Mouse (Mus musculus) myocyte (in vitro differentiated cells): ENCODE data around the gene 4930503B20Rik. TPM values are rescaled to one million over a fixed set of nuclear protein-coding genes. Genes with fewer than 3 reads are reported as not detected.

Experiments
- H3K27me3 ChIP-seq: one replicate; pipeline ENCODE4 v1.6.1; 2011; ENCODE audit not compliant: control insufficient read depth, insufficient read depth, insufficient read length
- H3K36me3 ChIP-seq: one replicate; pipeline ENCODE4 v1.6.1; 2011; ENCODE audit not compliant: control insufficient read depth, insufficient read depth
- H3K4me2 ChIP-seq: one replicate; pipeline ENCODE4 v1.6.1; 2011; ENCODE audit warnings: low read depth, control low read depth
- H3K4me3 ChIP-seq: one replicate; pipeline ENCODE4 v1.5.1; 2011; ENCODE audit warnings: mild to moderate bottlenecking, control low read depth, moderate library complexity
- H3K79me2 ChIP-seq: one replicate; pipeline ENCODE4 v1.6.1; 2011; ENCODE audit not compliant: control insufficient read depth, insufficient read depth
- H3ac ChIP-seq: one replicate; pipeline ENCODE4 v1.6.1; 2011; ENCODE audit not compliant: control insufficient read depth, insufficient read length
- CEBPB ChIP-seq: IDR thresholded peaks from 2 replicates; pipeline ENCODE4 v1.6.1; 2011; ENCODE audit warnings: mild to moderate bottlenecking, moderate library complexity; ENCODE audit not compliant: poor library complexity, insufficient read depth, severe bottlenecking
- E2F4 ChIP-seq: IDR thresholded peaks from one replicate; pipeline ENCODE4 v1.6.1; 2011; ENCODE audit warnings: mild to moderate bottlenecking, control low read depth, moderate library complexity; ENCODE audit not compliant: insufficient read depth
- MAX ChIP-seq: IDR thresholded peaks from one replicate; pipeline ENCODE4 v1.6.1; 2011; ENCODE audit warnings: low read depth, mild to moderate bottlenecking, control low read depth
- MYOD1 ChIP-seq, 3 experiments: IDR thresholded peaks; one replicate each; pipeline ENCODE4 v1.6.1; 2011; ENCODE audit warnings: control low read depth in 2 of 3, low read depth in 2 of 3, mild to moderate bottlenecking in 2 of 3, moderate library complexity in 1 of 3; ENCODE audit not compliant: insufficient read length in 2 of 3, control insufficient read depth in 1 of 3
- MYOG ChIP-seq, 3 experiments: IDR thresholded peaks; one replicate each; pipeline ENCODE4 v1.6.1; 2011; ENCODE audit warnings: control low read depth in 2 of 3, low read depth in 2 of 3, mild to moderate bottlenecking in 2 of 3; ENCODE audit not compliant: insufficient read length in 2 of 3, control insufficient read depth in 1 of 3, insufficient read depth in 1 of 3
- POLR2A ChIP-seq: IDR thresholded peaks from one replicate; pipeline ENCODE4 v1.6.1; 2011; ENCODE audit warnings: low read depth, mild to moderate bottlenecking, control low read depth, moderate library complexity; ENCODE audit not compliant: insufficient read length
- POLR2AphosphoS2 ChIP-seq: IDR thresholded peaks from one replicate; pipeline ENCODE4 v1.6.1; 2011; ENCODE audit warnings: low read depth, control low read depth; ENCODE audit not compliant: insufficient read length
- REST ChIP-seq: IDR thresholded peaks from one replicate; pipeline ENCODE4 v1.6.1; 2011; ENCODE audit warnings: mild to moderate bottlenecking, control low read depth, moderate library complexity; ENCODE audit not compliant: insufficient read depth, insufficient read length
- SRF ChIP-seq: IDR thresholded peaks from one replicate; pipeline ENCODE4 v1.6.1; 2011; ENCODE audit warnings: low read depth; ENCODE audit not compliant: control insufficient read depth, insufficient read length
- TCF12 ChIP-seq: IDR thresholded peaks from one replicate; pipeline ENCODE4 v1.6.1; 2011; ENCODE audit warnings: mild to moderate bottlenecking, control low read depth; ENCODE audit not compliant: poor library complexity, insufficient read depth, severe bottlenecking
- TCF3 ChIP-seq: IDR thresholded peaks from one replicate; pipeline ENCODE4 v1.6.1; 2011; ENCODE audit warnings: low read depth, control low read depth; ENCODE audit not compliant: insufficient read length
- USF1 ChIP-seq: IDR thresholded peaks from one replicate; pipeline ENCODE4 v1.6.1; 2011; ENCODE audit warnings: low read depth, mild to moderate bottlenecking, control low read depth, moderate library complexity
- polyA plus RNA-seq: library from polyadenylated mRNA; unstranded; fragments of >200 nt; fragmentation: generic; extraction: Trizol; gene quantifications from one replicate; pipeline ENCODE4 v1.2.1, GENCODE M21; 2012; ENCODE audit warnings: missing spikeins

The 4930503B20Rik gene
- polyA plus RNA-seq, 1 experiment: not detected

DNA sequence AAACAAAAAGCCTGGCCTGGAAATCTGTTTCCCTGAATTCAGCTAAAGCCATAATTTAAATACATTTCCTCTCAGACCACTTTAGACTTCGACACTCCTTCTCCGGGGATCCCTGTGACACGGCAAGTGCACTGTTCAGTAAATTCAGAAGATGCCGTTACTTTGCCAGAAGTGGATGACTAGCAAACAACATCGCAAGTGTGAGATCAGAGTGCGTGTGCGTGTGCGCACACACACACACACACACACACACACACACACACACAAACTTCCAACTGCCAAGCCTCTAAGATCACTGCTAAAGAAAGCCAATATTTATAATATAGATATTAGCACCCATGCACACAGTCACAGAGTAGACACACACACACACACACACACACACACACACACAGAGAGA is 30.6 kb upstream of the 4930503B20Rik start:
- Histone ChIP-seq H3K36me3 (no peaks in the 10 kb centered on the region), H3K4me3 (peak overlapping the region; percentile 24), H3ac (no peak overlapping the region), H3K79me2 (no peaks in the 10 kb centered on the region), H3K27me3 (no peaks in the 10 kb centered on the region), H3K4me2 (peak overlapping the region; percentile 85)
- TF ChIP-seq MYOG (IDR thresholded peaks at IDR 0.05; ENCODE audit: control insufficient read depth in 1 of 3, insufficient read depth in 1 of 3, insufficient read length in 2 of 3, low read depth in 2 of 3) (no peak), E2F4 (no peak), CEBPB (no peak), USF1 (no peak), POLR2A (no peak), TCF3 (no peak), MAX (no peak), POLR2AphosphoS2 (no peak), MYOD1 (IDR thresholded peaks at IDR 0.05; ENCODE audit: control insufficient read depth in 1 of 3, insufficient read length in 2 of 3, low read depth in 2 of 3) (no peak), TCF12 (no peak), SRF (no peak), REST (no peak)

- Histone ChIP-seq H3ac (no peak overlapping the region), H3K79me2 (no peaks in the 10 kb centered on the region), H3K27me3 (no peaks in the 10 kb centered on the region), H3K4me2 (no peak overlapping the region), H3K36me3 (no peaks in the 10 kb centered on the region), H3K4me3 (no peak overlapping the region)
- TF ChIP-seq MYOD1 (IDR thresholded peaks at IDR 0.05; ENCODE audit: control insufficient read depth in 1 of 3, insufficient read length in 2 of 3, low read depth in 2 of 3) (no peak), MYOG (IDR thresholded peaks at IDR 0.05; ENCODE audit: control insufficient read depth in 1 of 3, insufficient read depth in 1 of 3, insufficient read length in 2 of 3, low read depth in 2 of 3) (no peak), E2F4 (no peak), CEBPB (no peak), TCF3 (no peak), SRF (no peak)
Observed at GRCm38 (mm10) chr3:146680625-146681024, 29.5 kb upstream of the 4930503B20Rik start.

GRCm38 (mm10) chr3:146679646-146680045 is 28.5 kb upstream of the 4930503B20Rik start:
- no peak for TF ChIP-seq POLR2AphosphoS2
- TF ChIP-seq SRF: no peak
- no peak for TF ChIP-seq POLR2A
- Histone ChIP-seq H3K4me3 (no peak overlapping the region), H3K79me2 (no peaks in the 10 kb centered on the region), H3K36me3 (no peaks in the 10 kb centered on the region), H3K27me3 (no peaks in the 10 kb centered on the region), H3ac (no peak overlapping the region), H3K4me2 (no peak overlapping the region)

- no peak overlapping the region for H3K4me3 ChIP-seq
Observed at GRCm38 (mm10) chr3:146676193-146676592, 25.1 kb upstream of the 4930503B20Rik start.

GRCm38 (mm10) chr3:146675101-146675500 is 24.0 kb upstream of the 4930503B20Rik start:
- no peak overlapping the region for H3ac ChIP-seq
- no peak overlapping the region for H3K4me3 ChIP-seq
- H3K36me3 ChIP-seq: no peaks in the 10 kb centered on the region
- no peak overlapping the region for H3K4me2 ChIP-seq
- no peaks in the 10 kb centered on the region for H3K79me2 ChIP-seq
- H3K27me3 ChIP-seq: no peaks in the 10 kb centered on the region
- no peak for TF ChIP-seq TCF3
- no peak for TF ChIP-seq REST

More at GRCm38 (mm10) chr3:146676193-146676592, 25.1 kb upstream of the 4930503B20Rik start:
- Histone ChIP-seq H3ac (no peak overlapping the region), H3K36me3 (no peaks in the 10 kb centered on the region), H3K79me2 (no peaks in the 10 kb centered on the region), H3K27me3 (no peaks in the 10 kb centered on the region), H3K4me2 (no peak overlapping the region)
- TF ChIP-seq TCF3 (no peak), USF1 (peak; percentile 68), MYOD1 (IDR thresholded peaks at IDR 0.05; ENCODE audit: control insufficient read depth in 1 of 3, insufficient read length in 2 of 3, low read depth in 2 of 3) (no peak), TCF12 (no peak)

DNA sequence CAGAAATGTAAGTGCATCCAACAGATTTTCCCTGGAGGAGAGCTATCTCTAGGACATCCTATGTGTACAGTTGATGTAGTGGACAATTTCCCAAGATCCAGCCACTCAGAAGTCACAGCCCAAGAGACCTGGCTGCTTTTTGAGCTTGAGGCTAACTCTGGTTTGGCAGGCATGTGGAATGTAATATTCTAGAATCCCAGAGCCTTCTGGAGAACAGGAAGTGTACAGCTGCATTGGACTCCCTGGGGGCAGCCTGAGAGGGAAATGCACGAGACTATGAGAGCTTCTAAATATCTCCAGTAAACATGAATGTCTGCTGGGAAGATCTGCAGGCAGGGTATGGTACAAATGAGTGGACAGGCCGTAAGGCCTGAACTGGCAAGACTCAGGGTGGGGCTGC is 20.0 kb upstream of the 4930503B20Rik start:
- no peaks in the 10 kb centered on the region for H3K27me3 ChIP-seq
- no peak overlapping the region for H3K4me3 ChIP-seq
- H3K4me2 ChIP-seq: no peak overlapping the region
- no peaks in the 10 kb centered on the region for H3K79me2 ChIP-seq
- TF ChIP-seq USF1 (no peak), MAX (no peak), TCF3 (no peak), MYOG (IDR thresholded peaks at IDR 0.05; ENCODE audit: control insufficient read depth in 1 of 3, insufficient read depth in 1 of 3, insufficient read length in 2 of 3, low read depth in 2 of 3) (no peak), POLR2AphosphoS2 (no peak), CEBPB (no peak), SRF (no peak), REST (no peak), MYOD1 (IDR thresholded peaks at IDR 0.05; ENCODE audit: control insufficient read depth in 1 of 3, insufficient read length in 2 of 3, low read depth in 2 of 3) (no peak), TCF12 (no peak), POLR2A (no peak), E2F4 (no peak)
- H3K36me3 ChIP-seq: no peaks in the 10 kb centered on the region
- H3ac ChIP-seq: no peak overlapping the region
